Mouse (Mus musculus) brain, embryonic 14.5 days (tissue): Measurements from ENCODE around the gene Acp1.

Experiments used
- CTCF ChIP-seq: fragments of 200-500 bp; IDR thresholded peaks from 2 replicates; pipeline ENCODE4 v1.5.1; 2012; ENCODE audit warnings: inconsistent platforms, mild to moderate bottlenecking, moderate library complexity, borderline replicate concordance; ENCODE audit not compliant: insufficient read depth, insufficient read length; ENCODE audit errors: extremely low read depth
- POLR2A ChIP-seq: fragments of 200-500 bp; IDR thresholded peaks from 2 replicates; pipeline ENCODE4 v1.6.1; 2012; ENCODE audit warnings: mild to moderate bottlenecking, inconsistent platforms, borderline replicate concordance; ENCODE audit not compliant: poor library complexity, insufficient read depth, insufficient read length, severe bottlenecking; ENCODE audit errors: extremely low read depth

DNA sequence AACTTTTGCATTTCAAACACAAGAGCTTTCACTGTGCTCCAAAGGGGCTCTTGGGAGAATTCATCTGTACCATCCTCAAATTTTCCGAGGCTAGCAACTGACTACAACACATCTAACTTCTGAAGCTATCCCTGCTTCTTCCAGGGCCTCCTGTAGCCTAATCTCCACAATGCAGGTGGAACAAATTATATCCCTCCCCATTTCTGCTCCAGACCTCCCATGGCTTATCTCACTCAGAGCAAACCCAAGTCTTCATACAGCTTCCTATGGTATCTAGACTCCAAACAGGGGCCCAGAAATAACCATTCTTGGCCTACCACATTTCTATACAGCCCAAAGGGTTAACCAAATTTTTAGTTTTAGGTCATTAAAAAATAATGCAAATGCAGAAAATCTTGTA, 2.7 kb downstream of the Acp1 start:
- TF ChIP-seq POLR2A: no peak
- no peak for TF ChIP-seq CTCF
